Mouse (Mus musculus) limb, embryonic 14.5 days (tissue): ENCODE results near the gene Parp1. TPM values are rescaled to one million over a fixed set of nuclear protein-coding genes. Genes with fewer than 3 reads are reported as not detected.

Experiments
- ATAC-seq: fragments of 200-750 bp; cut with Nextera tagmentation; 2 replicates; pipeline ENCODE4 v1.8.0; 2017; ENCODE audit warnings: low read depth, moderate number of reproducible peaks, moderate TSS enrichment; ENCODE audit not compliant: low FRiP score
- DNase-seq: peaks from one replicate; pipeline ENCODE4 v3.0.0-alpha.2; 2015; ENCODE audit warnings: low spot score
- H3K27ac ChIP-seq: fragments of 300-500 bp; sonication (generic); replicated peaks from 2 replicates; pipeline ENCODE4 v1.5.1; 2014; ENCODE audit warnings: low read depth, mild to moderate bottlenecking, low read length, moderate library complexity, mixed read lengths
- H3K27me3 ChIP-seq: fragments of 300-500 bp; sonication (generic); 2 replicates; pipeline ENCODE4 v1.6.1; 2014; ENCODE audit warnings: low read length, mixed read lengths; ENCODE audit not compliant: control insufficient read depth, insufficient read depth
- H3K36me3 ChIP-seq: fragments of 300-500 bp; sonication (generic); 2 replicates; pipeline ENCODE4 v1.6.1; 2014; ENCODE audit warnings: mild to moderate bottlenecking, low read length, moderate library complexity, mixed read lengths; ENCODE audit not compliant: control insufficient read depth, insufficient read depth
- H3K4me1 ChIP-seq: fragments of 300-500 bp; sonication (generic); 2 replicates; pipeline ENCODE4 v1.6.1; 2014; ENCODE audit warnings: antibody characterized with exemption, low read length, mixed read lengths; ENCODE audit not compliant: control insufficient read depth, insufficient read depth
- H3K4me2 ChIP-seq: fragments of 300-500 bp; sonication (generic); replicated peaks from 2 replicates; pipeline ENCODE4 v1.6.1; 2014; ENCODE audit warnings: low read depth, mild to moderate bottlenecking, low read length, moderate library complexity; ENCODE audit not compliant: severe bottlenecking
- H3K4me3 ChIP-seq: fragments of 300-500 bp; sonication (generic); replicated peaks from 2 replicates; pipeline ENCODE4 v1.5.1; 2014; ENCODE audit warnings: low read length
- H3K9ac ChIP-seq: fragments of 300-500 bp; sonication (generic); 2 replicates; pipeline ENCODE4 v1.6.1; 2014; ENCODE audit warnings: mild to moderate bottlenecking, low read depth, low read length, moderate library complexity; ENCODE audit not compliant: severe bottlenecking
- H3K9me3 ChIP-seq: fragments of 300-500 bp; sonication (generic); 2 replicates; pipeline ENCODE4 v1.6.1; 2016; ENCODE audit warnings: low read length; ENCODE audit not compliant: control insufficient read depth
- POLR2A ChIP-seq: fragments of 200-500 bp; IDR thresholded peaks from 2 replicates; pipeline ENCODE4 v1.8.0; 2012; ENCODE audit warnings: inconsistent platforms, mild to moderate bottlenecking, moderate library complexity, borderline replicate concordance; ENCODE audit not compliant: insufficient read depth, insufficient read length; ENCODE audit errors: extremely low read depth
- WGBS: fragments of 180-500 bp; shearing (Covaris S2); extraction: QIAGEN DNeasy Blood & Tissue Kit; methylation state at CpG from one replicate; pipeline ENCODE4 v1.1.7; 2014; 5-methylcytosine and 5-hydroxymethylcytosine counted together
- polyA plus RNA-seq, 2 experiments: library from polyadenylated mRNA; depleted of rRNA in 1 of 2; stranded (reverse) in 1 of 2; unstranded in 1 of 2; fragments of >200 nt; fragmentation: Nextera tagmentation in 1 of 2; extraction: Ambion mirVana in 1 of 2; gene quantifications; 2 replicates each; pipeline versions ENCODE4 v1.2.1 to v1.2.3; 2012 to 2014

The Parp1 gene
- polyA plus RNA-seq, 2 experiments = 107 to 108 TPM

DNA sequence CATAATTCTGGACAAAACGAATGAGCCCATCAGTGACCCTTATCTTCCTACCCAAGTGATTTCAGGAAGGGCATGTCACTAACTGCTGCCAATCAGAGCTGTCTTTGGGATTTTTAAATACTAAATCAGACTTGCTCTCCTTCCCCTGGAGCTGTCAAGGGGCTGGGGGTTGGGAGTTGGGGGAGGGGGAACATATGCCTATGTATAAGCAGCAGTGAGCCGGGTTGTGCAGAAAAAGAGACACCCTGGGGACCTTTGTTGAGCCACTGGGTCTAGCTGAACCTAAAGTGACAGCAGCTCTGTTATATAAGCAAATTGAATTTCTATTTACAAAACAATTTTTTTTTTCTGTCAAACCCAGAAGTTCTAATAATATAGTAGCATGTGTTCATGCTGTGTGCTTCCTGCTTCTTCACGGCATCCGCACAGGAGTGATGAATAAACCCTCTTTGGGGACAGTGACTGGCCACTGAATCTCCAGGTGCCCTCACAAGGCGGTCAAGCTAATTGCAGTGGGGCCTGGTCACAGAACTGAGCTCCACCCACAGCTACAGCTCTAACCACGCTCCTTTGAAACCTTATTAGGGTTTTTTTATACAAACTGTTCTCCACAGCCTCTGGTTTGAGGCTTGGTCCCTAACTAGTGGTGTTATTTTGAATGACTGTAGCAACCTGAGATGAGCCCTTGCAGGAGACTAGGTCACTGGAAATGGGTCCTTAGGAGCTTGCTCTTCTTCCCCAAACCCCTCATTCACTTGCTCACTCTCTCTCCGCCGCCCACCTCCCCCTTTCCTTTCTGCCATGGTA lies 38.1 kb upstream of the Parp1 start:
- Histone ChIP-seq H3K27ac (no peak overlapping the region), H3K4me3 (no peak overlapping the region), H3K4me1 (no peaks in the 10 kb centered on the region), H3K36me3 (no peaks in the 10 kb centered on the region), H3K27me3 (no peaks in the 10 kb centered on the region), H3K9ac (no peak overlapping the region), H3K4me2 (no peak overlapping the region), H3K9me3 (peaks cover 13% of the 10 kb centered on the region)
- DNase-seq (no peak), ATAC-seq (no peak)
- no peak for TF ChIP-seq POLR2A
- 56% methylated on average over 8 of the region's 8 CpGs for WGBS

DNA sequence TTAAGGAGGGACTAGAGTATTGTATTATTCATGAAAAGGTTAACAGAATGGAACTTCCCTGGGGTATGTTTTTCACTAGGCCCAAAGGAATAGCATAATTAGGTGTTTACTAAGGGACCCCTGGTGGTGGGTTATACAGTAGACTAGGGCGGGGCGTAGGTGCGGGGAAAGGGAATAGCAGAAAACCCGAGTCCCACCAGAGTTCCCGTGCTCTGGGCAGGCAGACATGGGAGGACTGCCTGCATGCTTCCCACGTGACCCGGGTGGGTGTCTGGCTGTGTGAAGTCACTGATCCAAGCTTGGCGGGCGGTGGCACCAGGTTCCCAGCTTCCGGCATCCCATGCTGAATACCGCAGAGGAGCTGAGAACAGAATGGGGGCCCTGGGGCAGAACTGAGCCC lies 36.1 kb upstream of the Parp1 start:
- no peak for TF ChIP-seq POLR2A
- Histone ChIP-seq H3K4me2 (no peak overlapping the region), H3K9ac (no peak overlapping the region), H3K4me3 (no peak overlapping the region), H3K27me3 (no peaks in the 10 kb centered on the region), H3K36me3 (no peaks in the 10 kb centered on the region), H3K9me3 (peaks cover 13% of the 10 kb centered on the region), H3K27ac (no peak overlapping the region), H3K4me1 (no peaks in the 10 kb centered on the region)
- WGBS = 95% methylated on average over 11 of the region's 11 CpGs
- ATAC-seq (no peak), DNase-seq (no peak)

- H3K9ac ChIP-seq = no peak overlapping the region
- TF ChIP-seq POLR2A = no peak
- DNase-seq (no peak), ATAC-seq (no peak)
- no peak overlapping the region for H3K4me2 ChIP-seq
- no peaks in the 10 kb centered on the region for H3K4me1 ChIP-seq
- no peaks in the 10 kb centered on the region for H3K36me3 ChIP-seq
- H3K4me3 ChIP-seq = no peak overlapping the region
- H3K27me3 ChIP-seq = no peaks in the 10 kb centered on the region
- H3K9me3 ChIP-seq = peaks cover 13% of the 10 kb centered on the region
- WGBS = 55% methylated on average over 5 of the region's 5 CpGs
- H3K27ac ChIP-seq = no peak overlapping the region
These were observed 32.0 kb upstream of the Parp1 start for GRCm38 (mm10) chr1:180536719-180537118.

GRCm38 (mm10) chr1:180541251-180541650 lies 27.5 kb upstream of the Parp1 start:
- no peak overlapping the region for H3K4me2 ChIP-seq
- WGBS = 21% methylated on average over 2 of the region's 2 CpGs

GRCm38 (mm10) chr1:180541883-180542711 lies 26.6 kb upstream of the Parp1 start:
- no peak overlapping the region for H3K27ac ChIP-seq
- H3K27me3 ChIP-seq = no peaks in the 10 kb centered on the region
- WGBS = 65% methylated on average over 15 of the region's 15 CpGs
- no peaks in the 10 kb centered on the region for H3K9me3 ChIP-seq
- TF ChIP-seq POLR2A = no peak
- H3K4me1 ChIP-seq = no peaks in the 10 kb centered on the region; the same call in 1 of the 2 replicates
- no peak overlapping the region for H3K9ac ChIP-seq
- DNase-seq (no peak), ATAC-seq (no peak)
- H3K36me3 ChIP-seq = no peaks in the 10 kb centered on the region
- H3K4me3 ChIP-seq = no peak overlapping the region
- H3K4me2 ChIP-seq = no peak overlapping the region

More at GRCm38 (mm10) chr1:180541251-180541650, 27.5 kb upstream of the Parp1 start:
- no peak for DNase-seq
- Histone ChIP-seq H3K4me3 (no peak overlapping the region), H3K27ac (no peak overlapping the region), H3K4me1 (no peaks in the 10 kb centered on the region), H3K27me3 (no peaks in the 10 kb centered on the region), H3K36me3 (no peaks in the 10 kb centered on the region), H3K9me3 (no peaks in the 10 kb centered on the region), H3K9ac (no peak overlapping the region)
- TF ChIP-seq POLR2A = no peak
- no peak for ATAC-seq
